Mouse (Mus musculus): Measurements from ENCODE around the gene Rarb.

The Rarb gene

DNA sequence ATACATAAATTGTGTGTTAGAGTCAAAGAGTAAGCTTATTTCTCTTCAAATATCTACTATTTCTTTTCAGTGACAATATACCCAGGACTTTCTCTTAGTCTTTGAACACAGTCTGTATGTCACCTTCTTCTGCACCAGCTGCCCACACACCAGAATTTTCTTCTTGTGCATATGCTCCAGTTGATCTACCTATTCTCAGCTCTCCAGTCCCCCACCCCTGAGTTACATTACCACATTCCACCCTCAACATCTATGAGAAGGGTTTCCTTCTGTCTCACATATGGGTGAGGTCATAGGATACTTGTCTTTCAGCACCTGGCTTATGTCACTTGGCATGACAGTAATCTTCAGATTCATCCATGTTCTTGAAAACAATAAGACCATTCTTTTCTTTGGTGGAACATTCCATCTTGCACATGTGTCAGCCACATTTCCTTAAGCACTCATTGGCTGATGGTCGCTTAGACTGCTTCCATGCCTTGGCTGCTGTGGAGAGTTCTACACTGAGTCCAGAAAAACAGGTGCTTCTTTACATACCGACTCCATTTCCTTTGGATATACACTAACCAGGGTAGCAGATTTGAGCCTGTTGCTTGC lies 71.9 kb downstream of the Rarb start:
- H3K4me1 ChIP-seq (replicated peaks; ENCODE audit: low read depth, low read length) = no peaks in the 10 kb centered on the region
- no peak for TF ChIP-seq POU5F1 (IDR thresholded peaks at IDR 0.05; ENCODE audit: borderline replicate concordance, low read length)
- no peak for TF ChIP-seq NANOG (IDR thresholded peaks at IDR 0.05; ENCODE audit: borderline replicate concordance, low read length)
- H3K9me3 ChIP-seq (ENCODE audit: low read length) = no peaks in the 10 kb centered on the region
- H3K36me3 ChIP-seq (ENCODE audit: insufficient read depth, low read length) = no peaks in the 10 kb centered on the region
- no peak overlapping the region for H3K4me3 ChIP-seq (replicated peaks; ENCODE audit: low read length)
- H3K27me3 ChIP-seq (ENCODE audit: insufficient read depth, low read length) = no peaks in the 10 kb centered on the region

DNA sequence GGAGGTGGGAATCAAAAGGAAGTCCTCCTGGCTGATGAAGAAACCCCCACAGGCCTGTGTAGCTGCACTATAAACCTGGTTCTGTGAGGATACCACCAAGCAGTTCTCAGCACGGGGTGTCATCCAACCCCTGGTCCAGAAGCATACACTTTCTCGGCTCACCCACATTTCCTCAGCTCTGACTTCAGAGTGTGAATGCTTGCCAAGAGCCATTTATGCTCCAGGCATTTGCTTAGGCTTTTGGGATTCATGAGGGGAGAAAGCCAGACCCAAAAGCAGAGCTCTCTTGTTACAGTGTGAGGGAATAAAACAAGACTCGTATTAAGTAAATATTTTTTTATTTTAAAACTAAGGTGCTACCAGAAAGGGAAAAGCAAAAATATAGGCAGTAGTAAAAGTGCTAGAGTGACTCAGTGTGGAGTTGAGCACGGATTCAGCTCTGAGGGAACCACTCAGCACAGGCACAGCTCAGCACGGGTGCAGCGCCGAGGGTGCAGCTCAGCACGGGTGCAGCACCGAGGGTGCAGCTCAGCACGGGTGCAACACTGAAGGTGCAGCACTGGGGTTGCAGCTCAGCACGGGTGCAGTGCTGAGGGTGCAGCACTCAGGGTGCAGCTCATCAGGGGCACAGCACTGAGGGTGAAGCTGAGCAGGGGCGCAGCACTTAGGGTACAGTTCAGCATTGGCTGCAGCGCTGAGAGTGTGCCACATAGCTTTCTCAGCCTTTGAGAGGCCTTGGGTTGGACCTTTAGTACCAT lies 77.8 kb downstream of the Rarb start:
- Histone ChIP-seq H3K36me3 (ENCODE audit: insufficient read depth, low read length) (no peaks in the 10 kb centered on the region), H3K4me3 (replicated peaks; ENCODE audit: low read length) (no peak overlapping the region), H3K27me3 (ENCODE audit: insufficient read depth, low read length) (no peaks in the 10 kb centered on the region), H3K9me3 (ENCODE audit: low read length) (0 out of 2 replicates have a peak, but pooled peaks cover 4% of the 10 kb centered on the region), H3K4me1 (replicated peaks; ENCODE audit: low read depth, low read length) (no peaks in the 10 kb centered on the region)
- TF ChIP-seq POU5F1 (IDR thresholded peaks at IDR 0.05; ENCODE audit: borderline replicate concordance, low read length) (no peak), CTCF (conservative IDR thresholded peaks at IDR 0.05; ENCODE audit: low read length) (no peak), NANOG (IDR thresholded peaks at IDR 0.05; ENCODE audit: borderline replicate concordance, low read length) (no peak)

DNA sequence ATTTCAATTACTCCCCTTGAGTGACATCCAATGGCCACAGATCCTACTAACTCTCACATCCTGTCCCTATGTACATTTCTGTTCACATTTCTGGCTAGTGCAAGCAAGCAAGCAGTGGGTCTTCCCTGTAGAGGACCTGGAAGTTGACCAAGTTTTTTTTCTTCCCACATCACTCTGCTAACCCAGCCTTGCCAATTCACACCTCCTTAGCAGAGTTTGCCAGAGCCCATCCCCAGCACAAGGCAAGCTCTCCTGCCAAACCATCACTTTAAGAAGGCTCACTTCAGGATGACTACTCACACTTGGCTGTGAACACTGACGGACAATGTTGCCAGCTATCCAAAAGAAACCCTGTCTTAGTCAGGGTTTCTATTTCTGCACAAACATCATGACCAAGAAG lies 80.4 kb downstream of the Rarb start:
- Histone ChIP-seq H3K4me1 (replicated peaks; ENCODE audit: low read depth, low read length) (no peaks in the 10 kb centered on the region), H3K27me3 (ENCODE audit: insufficient read depth, low read length) (no peaks in the 10 kb centered on the region), H3K36me3 (ENCODE audit: insufficient read depth, low read length) (no peaks in the 10 kb centered on the region), H3K9me3 (ENCODE audit: low read length) (0 out of 2 replicates have a peak, but pooled peaks cover 4% of the 10 kb centered on the region), H3K4me3 (replicated peaks; ENCODE audit: low read length) (no peak overlapping the region)
- TF ChIP-seq NANOG (IDR thresholded peaks at IDR 0.05; ENCODE audit: borderline replicate concordance, low read length) (no peak), CTCF (conservative IDR thresholded peaks at IDR 0.05; ENCODE audit: low read length) (no peak), POU5F1 (IDR thresholded peaks at IDR 0.05; ENCODE audit: borderline replicate concordance, low read length) (no peak)

DNA sequence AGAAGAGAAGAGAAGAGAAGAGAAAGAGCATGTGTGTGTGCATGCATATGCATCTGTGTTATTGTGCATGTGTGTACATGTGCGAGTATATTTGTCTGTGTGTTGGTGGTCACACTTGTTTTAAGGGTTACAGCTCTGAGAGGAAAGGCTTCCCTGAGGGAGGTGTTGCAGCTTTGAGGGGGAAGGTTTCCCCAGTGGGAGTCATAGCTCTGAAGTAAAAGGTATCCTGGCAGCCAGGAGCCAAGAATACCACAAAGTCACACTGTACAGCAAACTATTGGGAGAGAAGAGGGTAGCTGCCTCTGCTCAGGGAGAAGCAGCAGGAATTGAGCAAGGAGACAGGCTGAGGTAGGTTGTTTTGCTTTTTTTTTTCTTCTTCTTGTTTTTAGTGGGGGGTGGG lies 81.2 kb downstream of the Rarb start:
- no peak overlapping the region for H3K4me3 ChIP-seq (replicated peaks; ENCODE audit: low read length)
- no peaks in the 10 kb centered on the region for H3K4me1 ChIP-seq (replicated peaks; ENCODE audit: low read depth, low read length)
- H3K27me3 ChIP-seq (ENCODE audit: insufficient read depth, low read length) = no peaks in the 10 kb centered on the region
- H3K9me3 ChIP-seq (ENCODE audit: low read length) = 0 out of 2 replicates have a peak, but pooled peaks cover 4% of the 10 kb centered on the region
- H3K36me3 ChIP-seq (ENCODE audit: insufficient read depth, low read length) = no peaks in the 10 kb centered on the region
- TF ChIP-seq POU5F1 (IDR thresholded peaks at IDR 0.05; ENCODE audit: borderline replicate concordance, low read length) = no peak
- TF ChIP-seq CTCF (conservative IDR thresholded peaks at IDR 0.05; ENCODE audit: low read length) = no peak
- TF ChIP-seq NANOG (IDR thresholded peaks at IDR 0.05; ENCODE audit: borderline replicate concordance, low read length) = no peak

DNA sequence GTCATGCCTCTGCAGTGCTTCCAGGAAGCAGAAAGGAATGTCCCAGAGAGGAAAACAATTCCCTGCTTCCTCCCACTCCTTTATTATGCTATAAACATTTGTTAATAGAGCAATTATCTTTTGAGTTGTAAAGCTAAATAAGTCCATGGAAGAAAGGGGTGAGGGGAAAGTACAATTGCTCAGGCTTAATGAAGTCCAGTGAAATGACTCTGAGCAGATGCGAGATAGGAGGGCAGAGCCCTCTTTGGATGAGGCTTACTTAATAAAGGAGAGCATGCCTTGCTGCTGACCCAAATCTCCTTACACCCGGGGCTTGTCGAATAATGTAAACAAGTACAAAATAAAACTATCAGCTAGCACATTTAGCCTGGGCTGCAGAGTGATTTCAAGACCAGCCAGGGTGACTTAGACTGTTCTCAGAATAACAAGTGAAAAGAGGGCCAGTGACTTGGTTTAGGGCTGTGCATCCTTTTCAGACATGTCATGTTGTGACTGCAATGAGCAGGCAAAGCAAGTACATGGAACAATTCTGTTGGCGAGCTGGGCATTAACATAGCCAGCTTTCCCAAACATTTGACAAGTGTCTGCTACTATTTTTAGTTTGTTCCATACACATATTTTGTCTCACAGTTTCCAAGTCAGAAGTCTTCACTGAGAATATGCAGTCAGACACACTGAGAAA lies 83.5 kb downstream of the Rarb start:
- Histone ChIP-seq H3K9me3 (ENCODE audit: low read length) (0 out of 2 replicates have a peak, but pooled peaks cover 4% of the 10 kb centered on the region), H3K4me3 (replicated peaks; ENCODE audit: low read length) (no peak overlapping the region), H3K36me3 (ENCODE audit: insufficient read depth, low read length) (no peaks in the 10 kb centered on the region), H3K27me3 (ENCODE audit: insufficient read depth, low read length) (no peaks in the 10 kb centered on the region), H3K4me1 (replicated peaks; ENCODE audit: low read depth, low read length) (no peaks in the 10 kb centered on the region)
- no peak for TF ChIP-seq NANOG (IDR thresholded peaks at IDR 0.05; ENCODE audit: borderline replicate concordance, low read length)
- no peak for TF ChIP-seq POU5F1 (IDR thresholded peaks at IDR 0.05; ENCODE audit: borderline replicate concordance, low read length)
- TF ChIP-seq CTCF (conservative IDR thresholded peaks at IDR 0.05; ENCODE audit: low read length) = no peak

DNA sequence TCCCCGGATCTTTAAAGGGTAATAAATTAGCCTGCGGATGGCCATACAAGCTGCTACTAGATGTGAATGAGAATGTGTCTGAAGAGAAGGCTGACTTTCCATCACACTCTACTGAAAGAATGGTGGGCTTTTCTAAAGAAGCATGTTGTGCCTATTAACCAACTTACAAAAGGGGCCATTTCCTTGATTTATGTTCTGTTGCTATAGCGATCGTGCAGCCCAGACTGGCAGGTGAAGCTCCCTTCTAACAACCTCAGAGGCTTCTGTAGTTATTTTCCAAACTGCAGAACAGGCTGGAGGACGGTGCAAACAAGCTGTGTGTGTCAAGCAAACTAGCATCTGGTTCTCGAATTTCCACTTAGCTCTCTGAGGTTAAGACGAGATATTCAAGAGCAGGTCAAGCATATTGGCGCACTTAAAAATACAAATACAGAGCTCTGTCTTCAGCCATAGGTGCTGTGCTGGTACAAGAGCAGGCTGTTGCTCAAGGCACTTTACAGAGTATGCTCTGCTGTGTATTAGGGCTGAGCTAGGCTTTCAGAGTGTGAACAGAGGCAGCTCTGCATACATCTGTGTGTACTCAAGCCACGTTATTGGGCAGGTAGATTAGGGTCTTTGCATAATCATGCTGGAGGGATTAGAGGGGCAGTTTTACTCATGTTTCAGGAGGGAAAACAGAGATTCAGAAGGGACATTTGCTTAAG lies 85.2 kb downstream of the Rarb start:
- no peaks in the 10 kb centered on the region for H3K36me3 ChIP-seq (ENCODE audit: insufficient read depth, low read length)
- TF ChIP-seq CTCF (conservative IDR thresholded peaks at IDR 0.05; ENCODE audit: low read length) = no peak
- TF ChIP-seq NANOG (IDR thresholded peaks at IDR 0.05; ENCODE audit: borderline replicate concordance, low read length) = no peak
- no peak for TF ChIP-seq POU5F1 (IDR thresholded peaks at IDR 0.05; ENCODE audit: borderline replicate concordance, low read length)
- H3K4me1 ChIP-seq (replicated peaks; ENCODE audit: low read depth, low read length) = no peaks in the 10 kb centered on the region
- no peak overlapping the region for H3K4me3 ChIP-seq (replicated peaks; ENCODE audit: low read length)
- H3K27me3 ChIP-seq (ENCODE audit: insufficient read depth, low read length) = no peaks in the 10 kb centered on the region
- H3K9me3 ChIP-seq (ENCODE audit: low read length) = no peaks in the 10 kb centered on the region

DNA sequence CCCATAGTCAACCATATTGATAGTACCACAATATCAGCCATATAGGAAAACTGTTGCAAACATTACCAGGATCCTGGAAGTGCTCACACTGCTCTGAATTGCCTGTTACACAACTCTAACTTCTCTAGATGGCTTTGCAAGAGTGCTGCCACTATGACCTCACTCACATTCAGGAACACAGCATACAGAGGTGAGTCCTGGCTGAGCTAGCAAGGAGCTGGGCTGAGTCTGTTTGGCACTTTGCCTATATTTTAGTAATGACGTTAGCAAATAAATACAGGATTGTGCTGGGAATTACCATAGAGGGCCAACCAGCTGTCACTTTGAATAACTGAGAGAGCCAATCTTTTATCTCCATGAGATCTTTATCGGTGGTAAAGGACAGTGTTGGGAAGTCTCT lies 86.9 kb downstream of the Rarb start:
- Histone ChIP-seq H3K4me3 (replicated peaks; ENCODE audit: low read length) (no peak overlapping the region), H3K36me3 (ENCODE audit: insufficient read depth, low read length) (no peaks in the 10 kb centered on the region), H3K27me3 (ENCODE audit: insufficient read depth, low read length) (no peaks in the 10 kb centered on the region), H3K9me3 (ENCODE audit: low read length) (peaks cover 3% of the 10 kb centered on the region; the same call in 1 of the 2 replicates), H3K4me1 (replicated peaks; ENCODE audit: low read depth, low read length) (no peaks in the 10 kb centered on the region)
- TF ChIP-seq CTCF (conservative IDR thresholded peaks at IDR 0.05; ENCODE audit: low read length) (no peak), POU5F1 (IDR thresholded peaks at IDR 0.05; ENCODE audit: borderline replicate concordance, low read length) (no peak), NANOG (IDR thresholded peaks at IDR 0.05; ENCODE audit: borderline replicate concordance, low read length) (no peak)
